Mouse (Mus musculus): ENCODE results near the gene Slc1a7. TPM values are rescaled to one million over a fixed set of nuclear protein-coding genes. Genes with fewer than 3 reads are reported as not detected.

Gene Slc1a7
- polyA plus RNA-seq, 1 experiment from 2014 or later = not detected

- Histone ChIP-seq H3K9ac (ENCODE audit: low read length) (no peak overlapping the region), H3K36me3 (ENCODE audit: control insufficient read depth, insufficient read depth, low read length) (no peaks in the 10 kb centered on the region), H3K9me3 (ENCODE audit: control insufficient read depth, low read length) (no peaks in the 10 kb centered on the region), H3K4me2 (ENCODE audit: low read depth, low read length, severe bottlenecking) (no peak overlapping the region), H3K27me3 (ENCODE audit: control insufficient read depth, insufficient read depth, low read length) (no peaks in the 10 kb centered on the region), H3K27ac (ENCODE audit: low read depth, low read length) (no peak overlapping the region), H3K4me1 (replicated peaks; ENCODE audit: control insufficient read depth, insufficient read depth, low read length) (no peaks in the 10 kb centered on the region), H3K4me3 (ENCODE audit: low read depth, low read length) (no peak overlapping the region)
- WGBS = 62% methylated on average over 5 of the region's 5 CpGs
- DNase-seq (ENCODE audit: low spot score) (no peak), ATAC-seq (replicated peaks; ENCODE audit: low FRiP score) (no peak)
Observed at GRCm38 (mm10) chr4:107955691-107956090, 12.4 kb upstream of the Slc1a7 start.

- 84% methylated on average over 7 of the region's 7 CpGs for WGBS
- H3K4me2 ChIP-seq (ENCODE audit: low read depth, low read length, severe bottlenecking) = no peak overlapping the region
- H3K36me3 ChIP-seq (ENCODE audit: control insufficient read depth, insufficient read depth, low read length) = no peaks in the 10 kb centered on the region
- H3K27me3 ChIP-seq (ENCODE audit: control insufficient read depth, insufficient read depth, low read length) = no peaks in the 10 kb centered on the region
- no peak overlapping the region for H3K4me3 ChIP-seq (ENCODE audit: low read depth, low read length)
- ATAC-seq (replicated peaks; ENCODE audit: low FRiP score) (no peak), DNase-seq (ENCODE audit: low spot score) (no peak)
- no peaks in the 10 kb centered on the region for H3K4me1 ChIP-seq (replicated peaks; ENCODE audit: control insufficient read depth, insufficient read depth, low read length)
- H3K9ac ChIP-seq (ENCODE audit: low read length) = no peak overlapping the region
- no peaks in the 10 kb centered on the region for H3K9me3 ChIP-seq (ENCODE audit: control insufficient read depth, low read length)
- no peak overlapping the region for H3K27ac ChIP-seq (ENCODE audit: low read depth, low read length)
Observed at GRCm38 (mm10) chr4:107958487-107958886, 9.6 kb upstream of the Slc1a7 start.

- 79% methylated on average over 11 of the region's 11 CpGs for WGBS
Observed at GRCm38 (mm10) chr4:107962044-107962732, 5.9 kb upstream of the Slc1a7 start.

GRCm38 (mm10) chr4:107962792-107963191 is 5.3 kb upstream of the Slc1a7 start:
- Histone ChIP-seq H3K27ac (ENCODE audit: low read depth, low read length) (no peak overlapping the region), H3K4me3 (ENCODE audit: low read depth, low read length) (no peak overlapping the region), H3K9me3 (ENCODE audit: control insufficient read depth, low read length) (no peaks in the 10 kb centered on the region), H3K36me3 (ENCODE audit: control insufficient read depth, insufficient read depth, low read length) (no peaks in the 10 kb centered on the region), H3K4me2 (ENCODE audit: low read depth, low read length, severe bottlenecking) (no peak overlapping the region), H3K4me1 (replicated peaks; ENCODE audit: control insufficient read depth, insufficient read depth, low read length) (no peaks in the 10 kb centered on the region), H3K27me3 (ENCODE audit: control insufficient read depth, insufficient read depth, low read length) (no peaks in the 10 kb centered on the region), H3K9ac (ENCODE audit: low read length) (no peak overlapping the region)
- DNase-seq (ENCODE audit: low spot score) = no peak
- ATAC-seq (replicated peaks; ENCODE audit: low FRiP score) = no peak
- WGBS = 87% methylated on average over 2 of the region's 2 CpGs

More at GRCm38 (mm10) chr4:107962044-107962732, 5.9 kb upstream of the Slc1a7 start:
- no peak overlapping the region for H3K27ac ChIP-seq (ENCODE audit: low read depth, low read length)
- no peak for ATAC-seq (replicated peaks; ENCODE audit: low FRiP score)
- H3K9me3 ChIP-seq (ENCODE audit: control insufficient read depth, low read length) = no peaks in the 10 kb centered on the region
- no peaks in the 10 kb centered on the region for H3K4me1 ChIP-seq (replicated peaks; ENCODE audit: control insufficient read depth, insufficient read depth, low read length)
- DNase-seq (ENCODE audit: low spot score) = no peak
- no peak overlapping the region for H3K4me3 ChIP-seq (ENCODE audit: low read depth, low read length)
- H3K9ac ChIP-seq (ENCODE audit: low read length) = no peak overlapping the region
- H3K4me2 ChIP-seq (ENCODE audit: low read depth, low read length, severe bottlenecking) = no peak overlapping the region
- H3K27me3 ChIP-seq (ENCODE audit: control insufficient read depth, insufficient read depth, low read length) = no peaks in the 10 kb centered on the region
- no peaks in the 10 kb centered on the region for H3K36me3 ChIP-seq (ENCODE audit: control insufficient read depth, insufficient read depth, low read length)

- no peak for DNase-seq (ENCODE audit: low spot score)
- H3K9me3 ChIP-seq (ENCODE audit: control insufficient read depth, low read length) = no peaks in the 10 kb centered on the region
- no peak for ATAC-seq (replicated peaks; ENCODE audit: low FRiP score)
- no peak overlapping the region for H3K27ac ChIP-seq (ENCODE audit: low read depth, low read length)
- H3K4me1 ChIP-seq (replicated peaks; ENCODE audit: control insufficient read depth, insufficient read depth, low read length) = no peaks in the 10 kb centered on the region
- H3K4me2 ChIP-seq (ENCODE audit: low read depth, low read length, severe bottlenecking) = no peak overlapping the region
- WGBS = 64% methylated on average over 5 of the region's 5 CpGs
- H3K27me3 ChIP-seq (ENCODE audit: control insufficient read depth, insufficient read depth, low read length) = no peaks in the 10 kb centered on the region
- no peaks in the 10 kb centered on the region for H3K36me3 ChIP-seq (ENCODE audit: control insufficient read depth, insufficient read depth, low read length)
- no peak overlapping the region for H3K9ac ChIP-seq (ENCODE audit: low read length)
- no peak overlapping the region for H3K4me3 ChIP-seq (ENCODE audit: low read depth, low read length)
Observed at GRCm38 (mm10) chr4:107966416-107967109, 1.6 kb upstream of the Slc1a7 start.

GRCm38 (mm10) chr4:107969781-107970180 is 1.6 kb downstream of the Slc1a7 start:
- H3K27ac ChIP-seq (ENCODE audit: low read depth, low read length) = no peak overlapping the region
- H3K4me3 ChIP-seq (ENCODE audit: low read depth, low read length) = no peak overlapping the region
- no peak overlapping the region for H3K4me2 ChIP-seq (ENCODE audit: low read depth, low read length, severe bottlenecking)
- no peaks in the 10 kb centered on the region for H3K4me1 ChIP-seq (replicated peaks; ENCODE audit: control insufficient read depth, insufficient read depth, low read length)
- DNase-seq (ENCODE audit: low spot score) = no peak
- no peak overlapping the region for H3K9ac ChIP-seq (ENCODE audit: low read length)
- H3K36me3 ChIP-seq (ENCODE audit: control insufficient read depth, insufficient read depth, low read length) = no peaks in the 10 kb centered on the region
- H3K9me3 ChIP-seq (ENCODE audit: control insufficient read depth, low read length) = no peaks in the 10 kb centered on the region
- H3K27me3 ChIP-seq (ENCODE audit: control insufficient read depth, insufficient read depth, low read length) = no peaks in the 10 kb centered on the region
- ATAC-seq (replicated peaks; ENCODE audit: low FRiP score) = no peak

- Histone ChIP-seq H3K9me3 (ENCODE audit: control insufficient read depth, low read length) (no peaks in the 10 kb centered on the region), H3K27me3 (ENCODE audit: control insufficient read depth, insufficient read depth, low read length) (no peaks in the 10 kb centered on the region), H3K36me3 (ENCODE audit: control insufficient read depth, insufficient read depth, low read length) (no peaks in the 10 kb centered on the region), H3K4me2 (ENCODE audit: low read depth, low read length, severe bottlenecking) (no peak overlapping the region), H3K4me1 (replicated peaks; ENCODE audit: control insufficient read depth, insufficient read depth, low read length) (no peaks in the 10 kb centered on the region), H3K9ac (ENCODE audit: low read length) (no peak overlapping the region), H3K4me3 (ENCODE audit: low read depth, low read length) (no peak overlapping the region), H3K27ac (ENCODE audit: low read depth, low read length) (no peak overlapping the region)
- 89% methylated on average over 1 of the region's 1 CpGs for WGBS
- ATAC-seq (replicated peaks; ENCODE audit: low FRiP score) (no peak), DNase-seq (ENCODE audit: low spot score) (no peak)
Observed at GRCm38 (mm10) chr4:107971162-107971561, 3.0 kb downstream of the Slc1a7 start.

- no peak for DNase-seq (ENCODE audit: low spot score)
Observed at GRCm38 (mm10) chr4:107974527-107974926, 6.4 kb downstream of the Slc1a7 start.

GRCm38 (mm10) chr4:107975004-107975403 is 6.9 kb downstream of the Slc1a7 start:
- ATAC-seq (replicated peaks; ENCODE audit: low FRiP score) = no peak
- Histone ChIP-seq H3K9me3 (ENCODE audit: control insufficient read depth, low read length) (no peaks in the 10 kb centered on the region), H3K9ac (ENCODE audit: low read length) (no peak overlapping the region), H3K4me1 (replicated peaks; ENCODE audit: control insufficient read depth, insufficient read depth, low read length) (no peaks in the 10 kb centered on the region), H3K4me3 (ENCODE audit: low read depth, low read length) (no peak overlapping the region), H3K27ac (ENCODE audit: low read depth, low read length) (no peak overlapping the region), H3K27me3 (ENCODE audit: control insufficient read depth, insufficient read depth, low read length) (no peaks in the 10 kb centered on the region), H3K4me2 (ENCODE audit: low read depth, low read length, severe bottlenecking) (no peak overlapping the region), H3K36me3 (ENCODE audit: control insufficient read depth, insufficient read depth, low read length) (no peaks in the 10 kb centered on the region)
- DNase-seq (ENCODE audit: low spot score) = no peak
- 83% methylated on average over 7 of the region's 7 CpGs for WGBS

More at GRCm38 (mm10) chr4:107974527-107974926, 6.4 kb downstream of the Slc1a7 start:
- Histone ChIP-seq H3K4me1 (replicated peaks; ENCODE audit: control insufficient read depth, insufficient read depth, low read length) (no peaks in the 10 kb centered on the region), H3K4me2 (ENCODE audit: low read depth, low read length, severe bottlenecking) (no peak overlapping the region), H3K9ac (ENCODE audit: low read length) (no peak overlapping the region), H3K27me3 (ENCODE audit: control insufficient read depth, insufficient read depth, low read length) (no peaks in the 10 kb centered on the region), H3K4me3 (ENCODE audit: low read depth, low read length) (no peak overlapping the region), H3K9me3 (ENCODE audit: control insufficient read depth, low read length) (no peaks in the 10 kb centered on the region), H3K36me3 (ENCODE audit: control insufficient read depth, insufficient read depth, low read length) (no peaks in the 10 kb centered on the region), H3K27ac (ENCODE audit: low read depth, low read length) (no peak overlapping the region)
- WGBS = 85% methylated on average over 11 of the region's 11 CpGs
- ATAC-seq (replicated peaks; ENCODE audit: low FRiP score) = no peak
